Mouse (Mus musculus) megakaryocyte progenitor cell, adult 5-6 weeks (primary cell): ENCODE data around the gene Rlim. TPM values are rescaled to one million over a fixed set of nuclear protein-coding genes. Genes with fewer than 3 reads are reported as not detected.

Experiments used
- total RNA-seq, 2 experiments: library from RNA; stranded (forward) in 1 of 2; stranded (reverse) in 1 of 2; fragments of 157-497, 149-512 nt in 1 of 2; fragments of 200-1000 nt in 1 of 2; gene quantifications; 2 replicates each; pipeline versions ENCODE4 v1.2.3 to v1.2.4; 2015 to 2017

Gene Rlim
- total RNA-seq, 2 experiments from 2014 or later, result 64.0 to 102 TPM

Other genes with a start within 250 kb of the Rlim start
- gene Slc16a2, start 159.3 kb downstream of the Rlim start, total RNA-seq (2015), result 0.20 TPM in 1 of 2 replicates, not detected in the other
- not detected in 2 replicates for gene Slc16a2, start 159.3 kb downstream of the Rlim start, total RNA-seq (2017)
- gene Nexmif, start 219.9 kb upstream of the Rlim start, total RNA-seq (2015), result not detected in 2 replicates
- gene Nexmif, start 219.9 kb upstream of the Rlim start, total RNA-seq (2017), result not detected in 2 replicates